Mouse (Mus musculus): ENCODE data around the gene Iyd.

- TF ChIP-seq CTCF (IDR thresholded peaks at IDR 0.05; ENCODE audit: low read depth, low read length) (no peak), POLR2A (IDR thresholded peaks at IDR 0.05; ENCODE audit: borderline replicate concordance, low read depth, low read length) (no peak)
These were observed 43.2 kb upstream of the Iyd start for GRCm38 (mm10) chr10:3496791-3497190.
